19 mouse cellular contexts compared by ENCODE assay signal in genomic region chr2:50674151-50674855, GRCm38 (mm10).
DNase-seq lines count a peak whose midpoint lies in the region; ATAC-seq lines count a peak whose summit lies in the region.
"Had no signal": no experiment of that assay in that cellular context is flagged by ENCODE, and none has a peak within 500 bp of the region (broad histone marks: within the 10 kb centered on the region; RNA-seq: fewer than 3 reads in every experiment).

No protein-coding gene starts in this region.

- no peak overlapping the region for H3K9ac ChIP-seq in kidney, embryonic 15.5 days
- no peak overlapping the region for H3K9ac ChIP-seq in hindbrain, embryonic 12.5 days
- H3K9ac ChIP-seq: forebrain, embryonic 12.5 days; liver, postnatal 0 days; midbrain, embryonic 15.5 days; neural tube, embryonic 15.5 days had no signal

- no peak overlapping the region for H3K27ac ChIP-seq in kidney, embryonic 15.5 days
- H3K27ac ChIP-seq in hindbrain, embryonic 12.5 days = no peak overlapping the region
- H3K27ac ChIP-seq: embryonic facial prominence, embryonic 10.5 days; forebrain, embryonic 12.5 days; hindbrain, embryonic 10.5 days; limb, embryonic 10.5 days; midbrain, embryonic 15.5 days; neural tube, embryonic 15.5 days had no signal

- H3K4me3 ChIP-seq in kidney, embryonic 15.5 days (replicated peaks) = no peak overlapping the region
- H3K4me3 ChIP-seq in hindbrain, embryonic 12.5 days = no peak overlapping the region
- H3K4me3 ChIP-seq: embryonic facial prominence, embryonic 10.5 days; forebrain, embryonic 12.5 days; hindbrain, embryonic 10.5 days; limb, embryonic 10.5 days; megakaryocyte, embryonic 14.5 days; midbrain, embryonic 15.5 days; neural tube, embryonic 15.5 days had no signal

- H3K36me3 ChIP-seq in kidney, embryonic 15.5 days = no peaks in the 10 kb centered on the region
- no peaks in the 10 kb centered on the region for H3K36me3 ChIP-seq in hindbrain, embryonic 12.5 days
- H3K36me3 ChIP-seq: embryonic facial prominence, embryonic 10.5 days; forebrain, embryonic 12.5 days; G1E; hindbrain, embryonic 10.5 days; limb, embryonic 10.5 days; midbrain, embryonic 15.5 days; neural tube, embryonic 15.5 days had no signal

- DNase-seq in kidney, postnatal 14 days = peak; percentile 8
- DNase-seq in Muller cell, postnatal 12 days (ENCODE audit: inconsistent ontology term) = peak; percentile 52
- DNase-seq in adipocyte (ENCODE audit: low spot score) = peak; percentile 20
- peak; percentile 51 for DNase-seq in lung, postnatal 36 days
- no peak for DNase-seq in retina, postnatal 1 day
- DNase-seq: cerebellum, adult 2 months; gastrocnemius, postnatal 14 days; kidney, adult 18-20 months; liver, postnatal 0 days had no signal

- 80% methylated on average over 7 of the region's 7 CpGs for WGBS in kidney, embryonic 15.5 days
- WGBS in hindbrain, embryonic 12.5 days = 91% methylated on average over 7 of the region's 7 CpGs

- no peaks in the 10 kb centered on the region for H3K9me3 ChIP-seq in kidney, embryonic 15.5 days (replicated peaks)
- no peaks in the 10 kb centered on the region for H3K9me3 ChIP-seq in hindbrain, embryonic 12.5 days (replicated peaks)
- H3K9me3 ChIP-seq: embryonic facial prominence, embryonic 10.5 days; forebrain, embryonic 12.5 days; hindbrain, embryonic 10.5 days; limb, embryonic 10.5 days; midbrain, embryonic 15.5 days; neural tube, embryonic 15.5 days had no signal

- H3K4me1 ChIP-seq in kidney, embryonic 15.5 days = no peaks in the 10 kb centered on the region
- no peaks in the 10 kb centered on the region for H3K4me1 ChIP-seq in hindbrain, embryonic 12.5 days
- H3K4me1 ChIP-seq: embryonic facial prominence, embryonic 10.5 days; forebrain, embryonic 12.5 days; hindbrain, embryonic 10.5 days; limb, embryonic 10.5 days; megakaryocyte, embryonic 14.5 days; midbrain, embryonic 15.5 days; neural tube, embryonic 15.5 days had no signal

- no peak for ATAC-seq in kidney, embryonic 15.5 days (replicated peaks; ENCODE audit: low FRiP score)
- no peak for ATAC-seq in hindbrain, embryonic 12.5 days (ENCODE audit: low FRiP score)
- ATAC-seq: liver, postnatal 0 days; midbrain, embryonic 15.5 days had no signal

- no peaks in the 10 kb centered on the region for H3K27me3 ChIP-seq in kidney, embryonic 15.5 days
- H3K27me3 ChIP-seq in hindbrain, embryonic 12.5 days = no peaks in the 10 kb centered on the region
- H3K27me3 ChIP-seq: forebrain, embryonic 12.5 days; megakaryocyte, embryonic 14.5 days; midbrain, embryonic 15.5 days; neural tube, embryonic 15.5 days had no signal

- H3K4me2 ChIP-seq in kidney, embryonic 15.5 days = no peak overlapping the region
- no peak overlapping the region for H3K4me2 ChIP-seq in hindbrain, embryonic 12.5 days (replicated peaks)
- H3K4me2 ChIP-seq: forebrain, embryonic 12.5 days; midbrain, embryonic 15.5 days; neural tube, embryonic 15.5 days had no signal
